Mouse (Mus musculus) stomach, postnatal 0 days (tissue): ENCODE data around the gene Pgp. TPM values are rescaled to one million over a fixed set of nuclear protein-coding genes. Genes with fewer than 3 reads are reported as not detected.
"Not testable (repeated sequence)": the region's sequence is repeated elsewhere in the genome, so short reads cannot be mapped to it uniquely, and the experiment has no call there.

Source experiments
- ATAC-seq: fragments of 200-750 bp; cut with Nextera tagmentation; 2 replicates; pipeline ENCODE4 v1.8.0; 2017; ENCODE audit not compliant: low FRiP score, low TSS enrichment
- DNase-seq: peaks from one replicate; pipeline ENCODE4 v3.0.0-alpha.2; 2016; ENCODE audit warnings: low spot score
- H3K27ac ChIP-seq: fragments of 300-500 bp; sonication (generic); replicated peaks from 2 replicates; pipeline ENCODE4 v1.5.1; 2014; ENCODE audit warnings: mild to moderate bottlenecking, control low read depth
- H3K27me3 ChIP-seq: fragments of 300-500 bp; sonication (generic); 2 replicates; pipeline ENCODE4 v1.6.1; 2014; ENCODE audit warnings: low read length; ENCODE audit not compliant: control insufficient read depth, insufficient read depth
- H3K36me3 ChIP-seq: fragments of 300-500 bp; sonication (generic); 2 replicates; pipeline ENCODE4 v1.6.1; 2014; ENCODE audit warnings: low read length, mixed read lengths; ENCODE audit not compliant: control insufficient read depth, insufficient read depth
- H3K4me1 ChIP-seq: fragments of 300-500 bp; sonication (generic); replicated peaks from 2 replicates; pipeline ENCODE4 v1.6.1; 2014; ENCODE audit warnings: antibody characterized with exemption; ENCODE audit not compliant: control insufficient read depth, insufficient read depth
- H3K4me2 ChIP-seq: fragments of 300-500 bp; sonication (generic); replicated peaks from 2 replicates; pipeline ENCODE4 v1.6.1; 2014; ENCODE audit warnings: low read depth, mild to moderate bottlenecking, control low read depth, moderate library complexity
- H3K4me3 ChIP-seq: fragments of 300-500 bp; sonication (generic); 2 replicates; pipeline ENCODE4 v1.5.1; 2014; ENCODE audit warnings: low read depth, low read length, control low read depth
- H3K9ac ChIP-seq: fragments of 300-500 bp; sonication (generic); 2 replicates; pipeline ENCODE4 v1.6.1; 2014; ENCODE audit warnings: mild to moderate bottlenecking, low read length, control low read depth, mixed read lengths
- H3K9me3 ChIP-seq: fragments of 300-500 bp; sonication (generic); 2 replicates; pipeline ENCODE4 v1.6.1; 2016; ENCODE audit warnings: low read length; ENCODE audit not compliant: control insufficient read depth
- CTCF ChIP-seq: IDR thresholded peaks from 2 replicates; pipeline ENCODE4 v1.5.1; 2016; ENCODE audit warnings: antibody characterized with exemption, low read depth, mild to moderate bottlenecking, moderate library complexity
- EP300 ChIP-seq: optimal IDR thresholded peaks from 2 replicates; pipeline ENCODE3; 2016; ENCODE audit warnings: antibody characterized with exemption
- WGBS: fragments of 180-500 bp; shearing (Covaris S2); extraction: QIAGEN DNeasy Blood & Tissue Kit; methylation state at CpG from one replicate; pipeline ENCODE4 v1.1.7; 2014; 5-methylcytosine and 5-hydroxymethylcytosine counted together
- polyA plus RNA-seq: library from polyadenylated mRNA; unstranded; fragments of >200 nt; fragmentation: Nextera tagmentation; extraction: Ambion mirVana; gene quantifications from 2 replicates; pipeline ENCODE4 v1.2.1, GENCODE M21; 2015

The Pgp gene
- polyA plus RNA-seq, 1 experiment from 2014 or later, result 48.9 TPM

- DNase-seq, result no peak
- Histone ChIP-seq H3K36me3 (peaks cover 16% of the 10 kb centered on the region), H3K9ac (no peak overlapping the region), H3K27ac (peak overlapping the region; percentile 99), H3K27me3 (no peaks in the 10 kb centered on the region), H3K4me1 (no peaks in the 10 kb centered on the region), H3K4me2 (no peak overlapping the region), H3K9me3 (no peaks in the 10 kb centered on the region), H3K4me3 (no peak overlapping the region)
- WGBS, result 60% methylated on average over 2 of the region's 2 CpGs
- TF ChIP-seq EP300 (no peak), CTCF (no peak)
- 0 out of 2 replicates have a peak, but pooled peaks have one; percentile 11 for ATAC-seq
These were observed 16.8 kb upstream of the Pgp start for GRCm38 (mm10) chr17:24453372-24453771.

DNA sequence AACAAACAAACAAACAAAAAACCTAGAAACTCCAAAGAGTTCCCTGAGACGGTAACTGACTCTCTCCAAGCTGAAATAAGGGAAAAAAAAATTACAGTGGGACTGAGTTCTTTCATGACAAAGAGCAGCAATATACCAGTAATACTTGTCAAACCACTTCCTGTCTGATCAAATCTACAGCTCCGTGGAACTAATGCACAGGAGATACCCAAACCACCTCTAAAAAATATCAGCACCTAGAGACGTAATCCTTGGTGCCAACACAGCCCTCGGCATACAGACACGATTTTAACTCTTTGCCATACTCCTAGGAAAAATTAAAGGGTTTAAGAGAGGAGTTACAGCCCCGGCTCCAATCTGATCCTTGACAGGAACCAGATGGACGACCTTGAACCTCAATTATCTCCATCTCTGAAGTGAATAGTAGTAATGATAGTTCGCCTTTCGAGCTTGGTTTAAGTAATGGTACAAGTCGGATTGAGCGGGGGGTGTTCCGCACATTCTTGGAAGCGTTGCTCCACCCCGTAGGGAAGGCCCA, 15.9 kb upstream of the Pgp start:
- ATAC-seq (peak; percentile 3; the same call in 1 of the 2 replicates), DNase-seq (no peak)
- Histone ChIP-seq H3K4me1 (no peaks in the 10 kb centered on the region), H3K9me3 (no peaks in the 10 kb centered on the region), H3K4me3 (peak overlapping the region; percentile 91), H3K27ac (peak overlapping the region; percentile 99), H3K36me3 (peaks cover 7% of the 10 kb centered on the region), H3K4me2 (peak overlapping the region; percentile 56), H3K9ac (peak overlapping the region; percentile 94), H3K27me3 (no peaks in the 10 kb centered on the region)
- TF ChIP-seq CTCF, result no peak
- peak; percentile 22 for TF ChIP-seq EP300
- WGBS, result 2% methylated on average over 14 of the region's 14 CpGs

GRCm38 (mm10) chr17:24454756-24455522, 15.3 kb upstream of the Pgp start:
- H3K9ac ChIP-seq, result peak overlapping the region; percentile 94
- H3K27ac ChIP-seq, result peak overlapping the region; percentile 99
- ATAC-seq (peak; percentile 92), DNase-seq (peak; percentile 100)
- TF ChIP-seq CTCF (peak; percentile 48), EP300 (no peak)
- H3K4me2 ChIP-seq, result peak overlapping the region; percentile 56
- WGBS, result under 1% methylated on average over 67 of the region's 67 CpGs
- no peaks in the 10 kb centered on the region for H3K9me3 ChIP-seq
- H3K36me3 ChIP-seq, result peaks cover under 1% of the 10 kb centered on the region
- peak overlapping the region; percentile 91 for H3K4me3 ChIP-seq
- no peaks in the 10 kb centered on the region for H3K27me3 ChIP-seq
- no peaks in the 10 kb centered on the region for H3K4me1 ChIP-seq

- WGBS, result 45% methylated on average over 10 of the region's 10 CpGs
- Histone ChIP-seq H3K27ac (peak overlapping the region; percentile 58), H3K4me2 (peak overlapping the region; percentile 37)
- not testable (repeated sequence) for H3K4me3 ChIP-seq, ATAC-seq, H3K9me3 ChIP-seq, H3K9ac ChIP-seq, H3K4me1 ChIP-seq, H3K27me3 ChIP-seq, H3K36me3 ChIP-seq, DNase-seq
These were observed 14.5 kb upstream of the Pgp start for GRCm38 (mm10) chr17:24455523-24456206.

DNA sequence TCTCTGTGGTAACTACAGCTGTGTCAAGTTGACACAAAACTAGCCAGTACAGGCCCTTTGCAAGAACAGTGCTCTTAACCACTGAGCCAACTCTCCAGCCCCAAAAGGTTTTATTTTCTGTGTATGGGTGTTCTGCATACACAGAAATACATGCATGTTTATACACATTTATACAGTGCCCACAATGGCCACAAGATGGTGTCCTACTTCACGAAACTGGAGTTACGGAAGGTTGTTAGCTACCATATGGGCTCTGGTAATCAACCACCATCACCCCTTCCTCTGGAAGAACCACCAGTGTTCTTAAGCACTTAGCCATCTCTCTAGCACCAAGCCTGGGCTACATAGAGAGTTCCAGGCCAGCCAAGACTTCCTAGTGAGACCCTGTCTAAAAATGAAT, 8.6 kb upstream of the Pgp start:
- H3K9ac ChIP-seq, result no peak overlapping the region
- WGBS, result 77% methylated on average over 2 of the region's 2 CpGs
- H3K4me1 ChIP-seq, result no peaks in the 10 kb centered on the region
- H3K27ac ChIP-seq, result no peak overlapping the region
- no peaks in the 10 kb centered on the region for H3K36me3 ChIP-seq
- TF ChIP-seq EP300 (no peak), CTCF (peak; percentile 76)
- ATAC-seq (peak; percentile 58; the same call in 1 of the 2 replicates), DNase-seq (peak; percentile 52)
- H3K27me3 ChIP-seq, result no peaks in the 10 kb centered on the region
- no peak overlapping the region for H3K4me3 ChIP-seq
- H3K9me3 ChIP-seq, result no peaks in the 10 kb centered on the region
- no peak overlapping the region for H3K4me2 ChIP-seq

DNA sequence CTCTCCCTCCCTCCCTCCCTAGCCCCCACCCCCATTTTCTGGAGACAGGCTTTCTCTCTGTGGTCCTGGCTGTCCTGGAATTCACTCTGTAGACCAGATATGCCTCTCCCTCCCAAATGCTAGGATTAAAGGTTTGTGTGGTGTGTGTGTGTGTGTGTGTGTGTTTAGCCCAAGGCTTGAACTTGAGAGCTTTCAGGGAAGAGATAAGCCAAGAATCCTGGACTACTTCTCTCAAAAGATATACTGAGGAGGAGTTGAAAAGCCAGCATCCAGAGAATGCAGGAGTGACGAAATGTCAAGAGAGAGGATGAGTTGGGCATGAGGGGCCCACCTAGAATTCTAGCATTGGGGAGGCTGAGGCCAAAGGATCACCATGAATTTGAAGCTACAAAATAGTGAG, 7.3 kb upstream of the Pgp start:
- no peak overlapping the region for H3K4me2 ChIP-seq
- H3K36me3 ChIP-seq, result no peaks in the 10 kb centered on the region
- ATAC-seq (no peak), DNase-seq (no peak)
- no peaks in the 10 kb centered on the region for H3K9me3 ChIP-seq
- no peaks in the 10 kb centered on the region for H3K27me3 ChIP-seq
- no peak overlapping the region for H3K9ac ChIP-seq
- no peaks in the 10 kb centered on the region for H3K4me1 ChIP-seq
- H3K4me3 ChIP-seq, result no peak overlapping the region
- 76% methylated on average over 1 of the region's 1 CpGs for WGBS
- no peak for TF ChIP-seq EP300
- no peak for TF ChIP-seq CTCF
- no peak overlapping the region for H3K27ac ChIP-seq
